Mouse (Mus musculus) inflammation-experienced regulatory T-cells, adult 6 months (primary cell): Measurements from ENCODE around the gene Msrb3. TPM values are rescaled to one million over a fixed set of nuclear protein-coding genes. Genes with fewer than 3 reads are reported as not detected.

Experiments
- ATAC-seq: one replicate; pipeline ENCODE4 v1.8.0; 2017
- polyA plus RNA-seq, 3 experiments: library from polyadenylated mRNA; unstranded; fragments of 100-300 nt; shearing (Covaris generic); gene quantifications; one replicate each; pipeline ENCODE4 v1.2.1; 2017

Msrb3 gene
- polyA plus RNA-seq, 3 experiments from 2014 or later = 0.17 to 0.48 TPM; not detected in 1

- peak; percentile 84 for ATAC-seq
Observed at GRCm38 (mm10) chr10:120895899-120896289, 3.0 kb downstream of the Msrb3 start.

GRCm38 (mm10) chr10:120894978-120895898, 3.7 kb downstream of the Msrb3 start:
- ATAC-seq = peak; percentile 7

GRCm38 (mm10) chr10:120893938-120894337, 5.0 kb downstream of the Msrb3 start:
- ATAC-seq = no peak

GRCm38 (mm10) chr10:120891131-120891530, 7.8 kb downstream of the Msrb3 start:
- no peak for ATAC-seq

GRCm38 (mm10) chr10:120890592-120890991, 8.3 kb downstream of the Msrb3 start:
- no peak for ATAC-seq

- ATAC-seq = no peak
Observed at GRCm38 (mm10) chr10:120888531-120888930, 10.4 kb downstream of the Msrb3 start.

GRCm38 (mm10) chr10:120884220-120884619, 14.7 kb downstream of the Msrb3 start:
- no peak for ATAC-seq

- no peak for ATAC-seq
Observed at GRCm38 (mm10) chr10:120883732-120884131, 15.2 kb downstream of the Msrb3 start.

GRCm38 (mm10) chr10:120883069-120883415, 15.9 kb downstream of the Msrb3 start:
- ATAC-seq = no peak

GRCm38 (mm10) chr10:120882347-120883068, 16.4 kb downstream of the Msrb3 start:
- peak; percentile 94 for ATAC-seq

- ATAC-seq = no peak
Observed at GRCm38 (mm10) chr10:120876549-120877270, 22.2 kb downstream of the Msrb3 start.

GRCm38 (mm10) chr10:120875672-120876463, 23.0 kb downstream of the Msrb3 start:
- ATAC-seq = peak; percentile 66

GRCm38 (mm10) chr10:120874261-120874660, 24.6 kb downstream of the Msrb3 start:
- ATAC-seq = no peak

- ATAC-seq = no peak
Observed at GRCm38 (mm10) chr10:120873646-120874201, 25.2 kb downstream of the Msrb3 start.

GRCm38 (mm10) chr10:120872483-120872862, 26.4 kb downstream of the Msrb3 start:
- peak; percentile 73 for ATAC-seq

GRCm38 (mm10) chr10:120871630-120872482, 27.0 kb downstream of the Msrb3 start:
- ATAC-seq = no peak

GRCm38 (mm10) chr10:120871096-120871495, 27.8 kb downstream of the Msrb3 start:
- no peak for ATAC-seq

- no peak for ATAC-seq
Observed at GRCm38 (mm10) chr10:120869241-120869775, 29.6 kb downstream of the Msrb3 start.

GRCm38 (mm10) chr10:120864446-120864845, 34.5 kb downstream of the Msrb3 start:
- ATAC-seq = peak; percentile 75

- ATAC-seq = no peak
Observed at GRCm38 (mm10) chr10:120861674-120862073, 37.2 kb downstream of the Msrb3 start.

GRCm38 (mm10) chr10:120861194-120861593, 37.7 kb downstream of the Msrb3 start:
- ATAC-seq = no peak
